Mouse (Mus musculus) left cerebral cortex, adult 18-20 months (tissue): ENCODE results near the gene Eya3. TPM values are rescaled to one million over a fixed set of nuclear protein-coding genes. Genes with fewer than 3 reads are reported as not detected.

Experiments
- total RNA-seq, 2 experiments: library from RNA; stranded (reverse); gene quantifications; 2 replicates each; pipeline ENCODE4 v1.2.3; 2021

The Eya3 gene
- total RNA-seq, 2 experiments from 2014 or later, result 32.3 to 34.6 TPM

Other genes starting within 250 kb of the Eya3 start
- gene Phactr4, start 216.5 kb upstream of the Eya3 start, total RNA-seq, result 10 to 100 TPM; 10.3 to 11.8 TPM
- gene Med18, start 175.1 kb upstream of the Eya3 start, total RNA-seq, result 10 to 100 TPM in 1 of 2 experiments, 1 to 10 TPM in 1; 9.7 to 10.7 TPM
- gene Sesn2, start 128.5 kb upstream of the Eya3 start, total RNA-seq, result 10 to 100 TPM; 10.6 to 11.4 TPM
- gene Atpif1, start 105.3 kb upstream of the Eya3 start, total RNA-seq, result 100 to 1,000 TPM; 462 to 494 TPM
- 10 to 100 TPM; 85.4 to 90.8 TPM for gene Dnajc8, start 103.4 kb upstream of the Eya3 start, total RNA-seq
- gene Ptafr, start 74.9 kb upstream of the Eya3 start, total RNA-seq, result 1 to 10 TPM; 1.4 to 1.7 TPM
- 1 to 10 TPM; 4.7 to 6.9 TPM for gene Xkr8, start 93.6 kb downstream of the Eya3 start, total RNA-seq
- gene Smpdl3b, start 118.3 kb downstream of the Eya3 start, total RNA-seq, result 1 to 10 TPM; 5.8 to 6.1 TPM
- 10 to 100 TPM; 15.4 to 16.5 TPM for gene Rpa2, start 129.3 kb downstream of the Eya3 start, total RNA-seq
- under 1 TPM; 0.95 to 0.98 TPM for gene Themis2, start 157.4 kb downstream of the Eya3 start, total RNA-seq
- gene Ppp1r8, start 204.2 kb downstream of the Eya3 start, total RNA-seq, result 10 to 100 TPM; 40.5 to 44.5 TPM
- gene Stx12, start 245.5 kb downstream of the Eya3 start, total RNA-seq, result 100 to 1,000 TPM; 106 to 111 TPM